Mouse (Mus musculus) cerebellum, postnatal 4 days (tissue): ENCODE data around the gene Camk1d.

Experiments
- DNase-seq, 2 experiments: peaks; one replicate each; pipeline ENCODE4 v3.0.0; 2022; ENCODE audit warnings: low spot score in 2 of 2, mixed read lengths in 1 of 2

Gene Camk1d

GRCm38 (mm10) chr2:5478256-5478655 is 236.1 kb downstream of the Camk1d start:
- DNase-seq, result no peak

- DNase-seq, result no peak
Measured at GRCm38 (mm10) chr2:5477525-5477924, 236.8 kb downstream of the Camk1d start.

- DNase-seq, result no peak
Measured at GRCm38 (mm10) chr2:5469366-5469941, 244.9 kb downstream of the Camk1d start.

GRCm38 (mm10) chr2:5467537-5467936 is 246.8 kb downstream of the Camk1d start:
- no peak for DNase-seq

GRCm38 (mm10) chr2:5458671-5459235 is 255.6 kb downstream of the Camk1d start:
- no peak for DNase-seq

- DNase-seq, result no peak
Measured at GRCm38 (mm10) chr2:5458075-5458494, 256.2 kb downstream of the Camk1d start.

- no peak for DNase-seq
Measured at GRCm38 (mm10) chr2:5456108-5456507, 258.2 kb downstream of the Camk1d start.

- DNase-seq, result no peak
Measured at GRCm38 (mm10) chr2:5454830-5455229, 259.5 kb downstream of the Camk1d start.

GRCm38 (mm10) chr2:5451654-5452053 is 262.7 kb downstream of the Camk1d start:
- DNase-seq, result no peak

- no peak for DNase-seq
Measured at GRCm38 (mm10) chr2:5445357-5445756, 269.0 kb downstream of the Camk1d start.

- no peak for DNase-seq
Measured at GRCm38 (mm10) chr2:5437690-5438089, 276.6 kb downstream of the Camk1d start.

GRCm38 (mm10) chr2:5435587-5436253 is 278.6 kb downstream of the Camk1d start:
- DNase-seq, result no peak

GRCm38 (mm10) chr2:5431309-5431708 is 283.0 kb downstream of the Camk1d start:
- DNase-seq, result no peak

- DNase-seq, result no peak
Measured at GRCm38 (mm10) chr2:5429921-5430320, 284.4 kb downstream of the Camk1d start.

- no peak for DNase-seq
Measured at GRCm38 (mm10) chr2:5426110-5426509, 288.2 kb downstream of the Camk1d start.

GRCm38 (mm10) chr2:5425612-5426011 is 288.7 kb downstream of the Camk1d start:
- DNase-seq, result no peak

- DNase-seq, result no peak
Measured at GRCm38 (mm10) chr2:5420621-5421196, 293.6 kb downstream of the Camk1d start.

- no peak for DNase-seq
Measured at GRCm38 (mm10) chr2:5418802-5419201, 295.5 kb downstream of the Camk1d start.

GRCm38 (mm10) chr2:5417158-5418032 is 296.9 kb downstream of the Camk1d start:
- DNase-seq, result peak in 1 of 2 experiments; percentile 17

- no peak for DNase-seq
Measured at GRCm38 (mm10) chr2:5411774-5412173, 302.5 kb downstream of the Camk1d start.

GRCm38 (mm10) chr2:5403850-5404249 is 310.5 kb downstream of the Camk1d start:
- peak in 1 of 2 experiments; percentile 15 for DNase-seq

- no peak for DNase-seq
Measured at GRCm38 (mm10) chr2:5402036-5402435, 312.3 kb downstream of the Camk1d start.
